In the genomic region with DNA sequence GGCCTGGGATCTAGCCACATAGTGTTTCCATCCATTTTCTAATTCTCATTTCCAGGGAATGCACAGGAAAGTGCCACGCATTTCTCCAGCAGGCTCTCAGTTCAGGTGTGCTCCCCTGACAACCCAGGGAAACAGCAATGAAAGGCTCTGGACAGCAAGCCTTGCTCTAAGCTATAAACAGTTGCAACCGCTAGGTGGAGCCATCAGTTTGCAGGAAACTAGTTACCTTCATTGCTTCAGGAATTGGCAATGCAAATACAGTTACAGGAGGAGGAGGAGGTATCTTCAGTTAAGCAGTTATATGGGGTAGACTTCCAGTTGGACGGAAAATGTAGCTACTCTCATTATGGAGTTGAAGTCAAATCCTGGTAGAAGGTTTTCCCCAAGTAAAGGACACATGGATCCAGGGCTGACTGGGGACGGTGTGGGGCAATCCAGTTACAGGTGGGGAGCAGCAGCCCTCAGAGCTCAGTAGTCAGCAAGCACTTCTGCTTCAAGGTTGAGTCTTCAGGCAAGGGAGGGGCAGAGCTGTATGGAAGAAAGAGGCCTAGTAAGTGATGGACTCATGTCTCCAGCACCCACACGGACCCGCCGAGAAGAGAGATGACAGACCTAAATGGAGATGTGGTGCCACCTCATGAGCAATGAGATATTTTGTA, we compare ENCODE assay signal across 9 mouse cellular contexts. TPM values are rescaled to one million over a fixed set of nuclear protein-coding genes. Genes with fewer than 3 reads are reported as not detected.
DNase-seq lines count a peak whose midpoint lies in the region; ATAC-seq and TF ChIP-seq lines count a peak whose summit lies in the region.
"Had no signal": no experiment of that assay in that cellular context is flagged by ENCODE, and none has a peak within 500 bp of the region (broad histone marks: within the 10 kb centered on the region; RNA-seq: fewer than 3 reads in every experiment).

No protein-coding gene starts in this region.

- H3K9ac ChIP-seq in forebrain, embryonic 13.5 days = no peak overlapping the region
- H3K9ac ChIP-seq: limb, embryonic 15.5 days had no signal

- no peaks in the 10 kb centered on the region for H3K9me3 ChIP-seq in forebrain, embryonic 13.5 days (replicated peaks)
- no peaks in the 10 kb centered on the region for H3K9me3 ChIP-seq in hindbrain, embryonic 10.5 days
- H3K9me3 ChIP-seq: limb, embryonic 15.5 days had no signal

- peak; percentile 74 for DNase-seq in MN1 (ENCODE audit: low spot score)
- peak; percentile 61 for DNase-seq in brain, embryonic 18.5 days (ENCODE audit: low read depth, low spot score)
- peak; percentile 44 for DNase-seq in hindbrain, embryonic 10.5 days (ENCODE audit: low spot score)
- peak; percentile 73 to 84 for DNase-seq in layer of hippocampus, adult 2 months (ENCODE audit: low spot score in 2 of 2)
- peak; percentile 80 for DNase-seq in lung, postnatal 25 days (ENCODE audit: low spot score)
- peak; percentile 61 for DNase-seq in retina, postnatal 7 days (ENCODE audit: low read depth, low spot score)
- peak; percentile 64 to 79 for DNase-seq in urinary bladder, postnatal 36 days (ENCODE audit: low spot score in 2 of 2)

- ATAC-seq in forebrain, embryonic 13.5 days = peak; percentile 63

- no peak overlapping the region for H3K4me2 ChIP-seq in forebrain, embryonic 13.5 days
- H3K4me2 ChIP-seq: limb, embryonic 15.5 days had no signal

- H3K4me1 ChIP-seq in forebrain, embryonic 13.5 days = no peaks in the 10 kb centered on the region
- no peaks in the 10 kb centered on the region for H3K4me1 ChIP-seq in hindbrain, embryonic 10.5 days (replicated peaks)
- H3K4me1 ChIP-seq: limb, embryonic 15.5 days had no signal

- 73% methylated on average over 7 of the region's 7 CpGs for WGBS in forebrain, embryonic 13.5 days
- 73% methylated on average over 7 of the region's 7 CpGs for WGBS in hindbrain, embryonic 10.5 days

- no peak overlapping the region for H3K4me3 ChIP-seq in forebrain, embryonic 13.5 days
- no peak overlapping the region for H3K4me3 ChIP-seq in hindbrain, embryonic 10.5 days
- H3K4me3 ChIP-seq in layer of hippocampus, adult 2 months = no peak overlapping the region
- H3K4me3 ChIP-seq: limb, embryonic 15.5 days had no signal

- peaks cover 55% of the 10 kb centered on the region for H3K36me3 ChIP-seq in forebrain, embryonic 13.5 days (ENCODE audit: poor library complexity, severe bottlenecking)
- peaks cover 90% of the 10 kb centered on the region for H3K36me3 ChIP-seq in hindbrain, embryonic 10.5 days
- H3K36me3 ChIP-seq: limb, embryonic 15.5 days had no signal

- no peaks in the 10 kb centered on the region for H3K27me3 ChIP-seq in forebrain, embryonic 13.5 days
- H3K27me3 ChIP-seq in hindbrain, embryonic 10.5 days (ENCODE audit: insufficient read depth, poor library complexity, severe bottlenecking) = no peaks in the 10 kb centered on the region
- H3K27me3 ChIP-seq: limb, embryonic 15.5 days had no signal

- peak; percentile 94 for TF ChIP-seq CTCF in layer of hippocampus, adult 2 months (conservative IDR thresholded peaks at IDR 0.05)

- no peak overlapping the region for H3K27ac ChIP-seq in forebrain, embryonic 13.5 days
- H3K27ac ChIP-seq in hindbrain, embryonic 10.5 days = no peak overlapping the region
- no peak overlapping the region for H3K27ac ChIP-seq in layer of hippocampus, adult 2 months
- H3K27ac ChIP-seq: limb, embryonic 15.5 days had no signal

RNA-seq across cellular contexts. Expression of a gene that starts 22.8 kb away (rescaled TPM):
- 18.7 and 19.1 TPM in 2 replicates for polyA plus RNA-seq in forebrain, embryonic 13.5 days (2015; fragmentation: Nextera tagmentation; extraction: Ambion mirVana)
- 17.9 and 20.2 TPM in 2 replicates for polyA plus RNA-seq in hindbrain, embryonic 10.5 days (2016; fragmentation: Nextera tagmentation; extraction: Ambion mirVana)
- total RNA-seq in layer of hippocampus, adult 2 months (2021) = 10 to 100 TPM; 15.4 to 19.8 TPM

RNA-seq across cellular contexts. Expression of a gene that starts 44.2 kb away (rescaled TPM):
- polyA plus RNA-seq in forebrain, embryonic 13.5 days (2015; fragmentation: Nextera tagmentation; extraction: Ambion mirVana) = 51.0 and 52.5 TPM in 2 replicates
- polyA plus RNA-seq in hindbrain, embryonic 10.5 days (2016; fragmentation: Nextera tagmentation; extraction: Ambion mirVana) = 96.8 and 103 TPM in 2 replicates
- 10 to 100 TPM; 21.0 to 22.0 TPM for total RNA-seq in layer of hippocampus, adult 2 months (2021)
